Mouse (Mus musculus) cerebellum, adult 2 months (tissue): ENCODE results near the gene Idh3g.

ENCODE experiments used
- CTCF ChIP-seq: fragments of 200-500 bp; IDR thresholded peaks from 2 replicates; pipeline ENCODE4 v1.5.1; 2011; ENCODE audit warnings: low read depth, mild to moderate bottlenecking, control low read depth, low read length, moderate library complexity, borderline replicate concordance; ENCODE audit not compliant: insufficient read depth
- POLR2A ChIP-seq: fragments of 200-500 bp; IDR thresholded peaks from 2 replicates; pipeline ENCODE4 v1.6.1; 2011; ENCODE audit warnings: low read length, control low read depth, borderline replicate concordance; ENCODE audit not compliant: insufficient read depth

- TF ChIP-seq CTCF, result no peak
- TF ChIP-seq POLR2A, result no peak
These were observed 27.9 kb downstream of the Idh3g start for GRCm38 (mm10) chrX:73758611-73759290.
